Mouse (Mus musculus) C2C12 (cell line): ENCODE measurements around the gene Ola1. TPM values are rescaled to one million over a fixed set of nuclear protein-coding genes. Genes with fewer than 3 reads are reported as not detected.

Source experiments
- H3K27me3 ChIP-seq: one replicate; pipeline ENCODE4 v1.6.1; 2011; ENCODE audit not compliant: control insufficient read depth, insufficient read depth, insufficient read length
- H3K36me3 ChIP-seq: one replicate; pipeline ENCODE4 v1.6.1; 2011; ENCODE audit not compliant: control insufficient read depth, insufficient read depth
- H3K4me3 ChIP-seq: one replicate; pipeline ENCODE4 v1.5.1; 2011; ENCODE audit warnings: mild to moderate bottlenecking, control low read depth; ENCODE audit not compliant: poor library complexity, insufficient read depth, severe bottlenecking
- H3K79me2 ChIP-seq: one replicate; pipeline ENCODE4 v1.6.1; 2011; ENCODE audit not compliant: control insufficient read depth, insufficient read depth
- H3K79me3 ChIP-seq: one replicate; pipeline ENCODE4 v1.6.1; 2011; ENCODE audit warnings: low read depth, control low read depth
- H3ac ChIP-seq: one replicate; pipeline ENCODE3; 2011; ENCODE audit warnings: low read depth; ENCODE audit not compliant: control insufficient read depth, insufficient read length
- CEBPB ChIP-seq: IDR thresholded peaks from one replicate; pipeline ENCODE4 v1.6.1; 2011; ENCODE audit warnings: low read depth, mild to moderate bottlenecking, control low read depth, moderate library complexity
- CTCF ChIP-seq: IDR thresholded peaks from one replicate; pipeline ENCODE4 v1.5.1; 2011; ENCODE audit not compliant: control insufficient read depth, insufficient read depth, insufficient read length
- FOSL1 ChIP-seq: IDR thresholded peaks from one replicate; pipeline ENCODE4 v1.8.0; 2011; ENCODE audit warnings: mild to moderate bottlenecking, low read length; ENCODE audit not compliant: poor library complexity, insufficient read depth, severe bottlenecking
- MAX ChIP-seq: IDR thresholded peaks from one replicate; pipeline ENCODE4 v1.6.1; 2011; ENCODE audit warnings: mild to moderate bottlenecking, control low read depth
- MYOD1 ChIP-seq: IDR thresholded peaks from one replicate; pipeline ENCODE4 v1.6.1; 2011; ENCODE audit warnings: low read depth; ENCODE audit not compliant: control insufficient read depth, insufficient read length
- MYOG ChIP-seq: IDR thresholded peaks from one replicate; pipeline ENCODE4 v1.6.1; 2011; ENCODE audit not compliant: control insufficient read depth, insufficient read length; ENCODE audit errors: extremely low read depth
- USF1 ChIP-seq: IDR thresholded peaks from one replicate; pipeline ENCODE4 v1.6.1; 2011; ENCODE audit warnings: low read depth, mild to moderate bottlenecking, control low read depth, moderate library complexity
- polyA plus RNA-seq: library from polyadenylated mRNA; unstranded; fragments of >200 nt; fragmentation: generic; extraction: Trizol; gene quantifications from one replicate; pipeline ENCODE4 v1.2.1, GENCODE M21; 2012; ENCODE audit warnings: missing spikeins

Ola1 gene
- polyA plus RNA-seq, 1 experiment, result 40.4 TPM

GRCm38 (mm10) chr2:73082476-73082875 is 136.2 kb downstream of the Ola1 start:
- TF ChIP-seq FOSL1 (no peak), MYOG (no peak), MYOD1 (no peak)
- Histone ChIP-seq H3K79me3 (no peaks in the 10 kb centered on the region), H3ac (no peak overlapping the region), H3K36me3 (no peaks in the 10 kb centered on the region), H3K27me3 (no peaks in the 10 kb centered on the region), H3K4me3 (no peak overlapping the region), H3K79me2 (no peaks in the 10 kb centered on the region)

- Histone ChIP-seq H3K79me3 (no peaks in the 10 kb centered on the region), H3K79me2 (no peaks in the 10 kb centered on the region), H3K27me3 (no peaks in the 10 kb centered on the region), H3K4me3 (no peak overlapping the region), H3ac (no peak overlapping the region), H3K36me3 (no peaks in the 10 kb centered on the region)
- TF ChIP-seq MYOD1 (no peak), CTCF (no peak), USF1 (no peak), MYOG (no peak), MAX (no peak), FOSL1 (no peak), CEBPB (no peak)
Measured at GRCm38 (mm10) chr2:73081861-73082260, 136.9 kb downstream of the Ola1 start.

- no peak overlapping the region for H3ac ChIP-seq
- H3K79me3 ChIP-seq, result no peaks in the 10 kb centered on the region
- no peaks in the 10 kb centered on the region for H3K79me2 ChIP-seq
- no peak for TF ChIP-seq FOSL1
- TF ChIP-seq CEBPB, result no peak
- no peak for TF ChIP-seq MYOG
- no peak for TF ChIP-seq MAX
- no peak for TF ChIP-seq MYOD1
- H3K4me3 ChIP-seq, result no peak overlapping the region
- no peaks in the 10 kb centered on the region for H3K27me3 ChIP-seq
- H3K36me3 ChIP-seq, result no peaks in the 10 kb centered on the region
Measured at GRCm38 (mm10) chr2:73080084-73080483, 138.6 kb downstream of the Ola1 start.

- TF ChIP-seq MYOD1 (no peak), MAX (no peak), CEBPB (no peak), USF1 (no peak), FOSL1 (no peak), CTCF (no peak), MYOG (no peak)
- Histone ChIP-seq H3K4me3 (no peak overlapping the region), H3K79me3 (no peaks in the 10 kb centered on the region), H3K27me3 (no peaks in the 10 kb centered on the region), H3ac (no peak overlapping the region), H3K79me2 (no peaks in the 10 kb centered on the region), H3K36me3 (no peaks in the 10 kb centered on the region)
Measured at GRCm38 (mm10) chr2:73079311-73079710, 139.4 kb downstream of the Ola1 start.

GRCm38 (mm10) chr2:73073811-73074472 is 144.8 kb downstream of the Ola1 start:
- no peaks in the 10 kb centered on the region for H3K36me3 ChIP-seq
- TF ChIP-seq MAX (no peak), USF1 (no peak), CEBPB (no peak), CTCF (no peak), MYOG (no peak), FOSL1 (no peak), MYOD1 (no peak)

GRCm38 (mm10) chr2:73071201-73071600 is 147.5 kb downstream of the Ola1 start:
- Histone ChIP-seq H3K36me3 (no peaks in the 10 kb centered on the region), H3K79me3 (no peaks in the 10 kb centered on the region), H3K79me2 (no peaks in the 10 kb centered on the region), H3ac (no peak overlapping the region), H3K4me3 (no peak overlapping the region), H3K27me3 (no peaks in the 10 kb centered on the region)
- no peak for TF ChIP-seq CEBPB
- no peak for TF ChIP-seq CTCF
- TF ChIP-seq MYOG, result no peak
- TF ChIP-seq USF1, result no peak
- no peak for TF ChIP-seq FOSL1
- TF ChIP-seq MAX, result no peak
- TF ChIP-seq MYOD1, result no peak

More at GRCm38 (mm10) chr2:73073811-73074472, 144.8 kb downstream of the Ola1 start:
- no peaks in the 10 kb centered on the region for H3K27me3 ChIP-seq
- no peaks in the 10 kb centered on the region for H3K79me3 ChIP-seq
- no peak overlapping the region for H3K4me3 ChIP-seq
- no peaks in the 10 kb centered on the region for H3K79me2 ChIP-seq
- H3ac ChIP-seq, result no peak overlapping the region
